Comparison of ENCODE assay signal across 8 mouse cellular contexts in the genomic region with DNA sequence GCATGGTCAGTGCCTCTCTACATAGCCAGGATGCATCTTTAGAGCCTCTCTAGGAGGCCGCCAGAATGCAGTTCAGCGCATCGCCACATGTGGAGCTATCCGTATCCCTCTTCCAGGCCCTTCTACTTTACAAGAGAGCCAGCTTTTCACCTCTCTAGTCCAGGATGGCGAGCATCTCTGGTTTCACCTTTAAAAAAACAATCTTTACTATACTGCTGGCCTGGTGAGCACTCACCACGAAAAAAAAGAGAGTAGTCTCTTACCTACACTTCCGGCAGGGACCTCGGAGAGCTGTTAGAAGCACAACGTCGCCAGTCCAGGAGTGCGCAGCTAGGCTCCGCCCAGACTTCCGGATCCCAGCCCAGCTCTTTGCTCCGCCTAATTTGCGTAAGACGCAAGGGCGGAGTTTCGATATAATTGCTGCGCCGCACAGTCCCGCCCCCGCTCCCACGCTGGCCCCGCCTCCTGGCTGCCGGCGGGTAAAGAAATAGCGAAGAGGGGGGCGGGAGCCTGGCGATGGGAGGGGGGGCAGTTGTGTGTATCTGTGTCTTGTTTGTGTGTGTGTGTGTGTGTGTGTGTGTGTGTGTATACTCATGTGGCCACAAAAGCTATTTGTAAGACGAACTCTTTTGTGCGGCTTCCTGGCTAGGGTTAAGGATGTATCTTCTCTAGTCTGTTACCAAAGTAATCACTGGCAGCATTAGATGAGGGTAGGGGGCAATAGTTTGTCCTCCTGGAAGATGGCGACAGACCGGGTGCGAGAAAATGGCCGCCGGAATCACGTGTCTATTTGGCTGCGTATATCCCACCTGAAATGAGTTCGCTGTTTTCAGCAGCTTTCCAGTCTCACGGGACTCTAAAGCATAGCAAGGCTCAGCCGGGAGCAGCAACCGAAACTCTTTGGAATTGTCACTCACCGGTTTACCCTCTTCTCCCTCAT. TPM values are rescaled to one million over a fixed set of nuclear protein-coding genes. Genes with fewer than 3 reads are reported as not detected.
DNase-seq lines count a peak whose midpoint lies in the region; ATAC-seq lines count a peak whose summit lies in the region.

Gnl3l (minus strand) TSS at position 385 of the 940 bp plus-strand sequence.

- peak within 1 kb of the TSS; percentile 50 to 65 for H3K4me3 ChIP-seq in heart, embryonic 14.5 days (ENCODE audit: control insufficient read depth in 1 of 2, insufficient read depth in 1 of 2, low read depth in 1 of 2, low read length in 2 of 2)
- H3K4me3 ChIP-seq in liver, embryonic 13.5 days (replicated peaks), result peak within 1 kb of the TSS; percentile 64
- H3K4me3 ChIP-seq in stomach, embryonic 16.5 days (replicated peaks; ENCODE audit: low read length), result peak within 1 kb of the TSS; percentile 54

- peaks cover 16% of the 10 kb centered on the region for H3K36me3 ChIP-seq in heart, embryonic 14.5 days (ENCODE audit: control insufficient read depth, insufficient read depth, low read length)
- H3K36me3 ChIP-seq in liver, embryonic 13.5 days, result peaks cover 7% of the 10 kb centered on the region; the same call in 1 of the 2 replicates
- no peaks in the 10 kb centered on the region for H3K36me3 ChIP-seq in stomach, embryonic 16.5 days (ENCODE audit: control insufficient read depth, insufficient read depth, low read length)

- H3K27ac ChIP-seq in heart, embryonic 14.5 days (replicated peaks in 1 of 2; ENCODE audit: control insufficient read depth in 1 of 2, insufficient read depth in 1 of 2, low read depth in 2 of 2, low read length in 2 of 2), result peak within 1 kb of the TSS; percentile 75 to 88
- peak within 1 kb of the TSS; percentile 34; the same call in 1 of the 2 replicates for H3K27ac ChIP-seq in liver, embryonic 13.5 days
- H3K27ac ChIP-seq in stomach, embryonic 16.5 days (ENCODE audit: low read length), result peak within 1 kb of the TSS; percentile 70

- WGBS in heart, embryonic 14.5 days, result 20% methylated on average over 43 of the region's 43 CpGs
- 14% methylated on average over 43 of the region's 43 CpGs for WGBS in liver, embryonic 13.5 days (ENCODE audit: insufficient replicate concordance)
- WGBS in stomach, embryonic 16.5 days, result 17% methylated on average over 43 of the region's 43 CpGs

- H3K9me3 ChIP-seq in heart, embryonic 14.5 days (ENCODE audit: control insufficient read depth, low read length), result no peaks in the 10 kb centered on the region
- no peaks in the 10 kb centered on the region for H3K9me3 ChIP-seq in liver, embryonic 13.5 days (replicated peaks)
- H3K9me3 ChIP-seq in stomach, embryonic 16.5 days (replicated peaks; ENCODE audit: control insufficient read depth, low read length), result no peaks in the 10 kb centered on the region

- peaks cover 0 to 4% of the 10 kb centered on the region in 2 experiments; a peak in 2 of 4 replicates for H3K4me1 ChIP-seq in heart, embryonic 14.5 days (ENCODE audit: control insufficient read depth in 2 of 2, insufficient read depth in 2 of 2, low read length in 2 of 2)
- H3K4me1 ChIP-seq in liver, embryonic 13.5 days (replicated peaks), result peaks cover 19% of the 10 kb centered on the region
- 0 out of 2 replicates have a peak, but pooled peaks cover 4% of the 10 kb centered on the region for H3K4me1 ChIP-seq in stomach, embryonic 16.5 days (ENCODE audit: control insufficient read depth, insufficient read depth, low read length)

- H3K4me2 ChIP-seq in heart, embryonic 14.5 days (ENCODE audit: low read length), result peak within 1 kb of the TSS; percentile 63
- H3K4me2 ChIP-seq in liver, embryonic 13.5 days, result peak within 1 kb of the TSS; percentile 68
- peak within 1 kb of the TSS; percentile 61 for H3K4me2 ChIP-seq in stomach, embryonic 16.5 days (ENCODE audit: low read depth, low read length)

- peak within 1 kb of the TSS; percentile 62 for H3K9ac ChIP-seq in heart, embryonic 14.5 days (ENCODE audit: low read length)
- H3K9ac ChIP-seq in liver, embryonic 13.5 days, result peak within 1 kb of the TSS; percentile 66
- H3K9ac ChIP-seq in stomach, embryonic 16.5 days (ENCODE audit: low read length), result peak within 1 kb of the TSS; percentile 68

- peak; percentile 80 for DNase-seq in c-Kit-negative CD71-positive TER-119-positive erythroid progenitor cells, embryonic 14.5 days (ENCODE audit: low read depth, low spot score)
- DNase-seq in fibroblast of lung, adult 2 months (ENCODE audit: low read depth), result peak; percentile 85
- DNase-seq in kidney, postnatal 14 days, result peak; percentile 93
- DNase-seq in liver, embryonic 13.5 days, result peak; percentile 85
- DNase-seq in neural tube, embryonic 10.5 days (ENCODE audit: extremely low spot score, low spot score), result peak; percentile 76

- no peaks in the 10 kb centered on the region for H3K27me3 ChIP-seq in heart, embryonic 14.5 days (ENCODE audit: control insufficient read depth, insufficient read depth, low read length)
- H3K27me3 ChIP-seq in liver, embryonic 13.5 days, result no peaks in the 10 kb centered on the region
- H3K27me3 ChIP-seq in stomach, embryonic 16.5 days (ENCODE audit: control insufficient read depth, insufficient read depth, low read length), result no peaks in the 10 kb centered on the region; the same call in 1 of the 2 replicates

- ATAC-seq in CD4-positive, CD25-positive, alpha-beta regulatory T cell, adult 4 months, result peak; percentile 94
- ATAC-seq in heart, embryonic 14.5 days (ENCODE audit: insufficient number of reproducible peaks, insufficient read depth, low FRiP score, low read depth), result peak; percentile 93
- peak; percentile 95 for ATAC-seq in liver, embryonic 13.5 days (ENCODE audit: low read depth)
- peak; percentile 98 for ATAC-seq in stomach, embryonic 16.5 days (ENCODE audit: insufficient read depth, low FRiP score)

RNA-seq across cellular contexts. Expression of gene Gnl3l, which starts in this region (rescaled TPM):
- 10 to 100 TPM; 21.3 to 31.7 TPM for polyA plus RNA-seq in CD4-positive, CD25-positive, alpha-beta regulatory T cell, adult 4 months (2017; shearing (Covaris generic))
- polyA plus RNA-seq in heart, embryonic 14.5 days (2014; fragmentation: Nextera tagmentation; extraction: Ambion mirVana), result 23.5 and 24.1 TPM in 2 replicates
- 14.6 and 18.1 TPM in 2 replicates for polyA plus RNA-seq in liver, embryonic 13.5 days (2015; fragmentation: Nextera tagmentation; extraction: Ambion mirVana)
- polyA plus RNA-seq in stomach, embryonic 16.5 days (2015; fragmentation: Nextera tagmentation; extraction: Ambion mirVana), result 25.2 and 26.7 TPM in 2 replicates

Comparison
In these comparisons a context has a peak if more than half of its experiments do, and no peak if none do; other contexts are left out.
1. Peak in every context shown above with its lines: DNase-seq, ATAC-seq, H3K4me3 ChIP-seq and H3K27ac ChIP-seq.